Mouse (Mus musculus): ENCODE measurements around the gene Mmp23. TPM values are rescaled to one million over a fixed set of nuclear protein-coding genes. Genes with fewer than 3 reads are reported as not detected.

The Mmp23 gene
- polyA plus RNA-seq, 1 experiment, result 0.64 TPM

GRCm38 (mm10) chr4:155635766-155636499 is 17.3 kb downstream of the Mmp23 start:
- TF ChIP-seq CTCF (IDR thresholded peaks at IDR 0.05; ENCODE audit: low read depth, low read length) (no peak), POLR2A (IDR thresholded peaks at IDR 0.05; ENCODE audit: borderline replicate concordance, low read depth, low read length) (no peak)
- H3K4me1 ChIP-seq (ENCODE audit: control insufficient read depth, insufficient read depth, low read length), result peaks cover 8% of the 10 kb centered on the region
- no peak overlapping the region for H3K4me3 ChIP-seq (ENCODE audit: insufficient read depth, low read length)
- H3K27ac ChIP-seq (ENCODE audit: insufficient read depth, low read depth, low read length), result no peak overlapping the region

GRCm38 (mm10) chr4:155630267-155630666 is 22.9 kb downstream of the Mmp23 start:
- Histone ChIP-seq H3K4me3 (ENCODE audit: insufficient read depth, low read length) (no peak overlapping the region), H3K27ac (ENCODE audit: insufficient read depth, low read depth, low read length) (no peak overlapping the region), H3K4me1 (ENCODE audit: control insufficient read depth, insufficient read depth, low read length) (no peaks in the 10 kb centered on the region)
- TF ChIP-seq POLR2A (IDR thresholded peaks at IDR 0.05; ENCODE audit: borderline replicate concordance, low read depth, low read length) (no peak), CTCF (IDR thresholded peaks at IDR 0.05; ENCODE audit: low read depth, low read length) (no peak)

DNA sequence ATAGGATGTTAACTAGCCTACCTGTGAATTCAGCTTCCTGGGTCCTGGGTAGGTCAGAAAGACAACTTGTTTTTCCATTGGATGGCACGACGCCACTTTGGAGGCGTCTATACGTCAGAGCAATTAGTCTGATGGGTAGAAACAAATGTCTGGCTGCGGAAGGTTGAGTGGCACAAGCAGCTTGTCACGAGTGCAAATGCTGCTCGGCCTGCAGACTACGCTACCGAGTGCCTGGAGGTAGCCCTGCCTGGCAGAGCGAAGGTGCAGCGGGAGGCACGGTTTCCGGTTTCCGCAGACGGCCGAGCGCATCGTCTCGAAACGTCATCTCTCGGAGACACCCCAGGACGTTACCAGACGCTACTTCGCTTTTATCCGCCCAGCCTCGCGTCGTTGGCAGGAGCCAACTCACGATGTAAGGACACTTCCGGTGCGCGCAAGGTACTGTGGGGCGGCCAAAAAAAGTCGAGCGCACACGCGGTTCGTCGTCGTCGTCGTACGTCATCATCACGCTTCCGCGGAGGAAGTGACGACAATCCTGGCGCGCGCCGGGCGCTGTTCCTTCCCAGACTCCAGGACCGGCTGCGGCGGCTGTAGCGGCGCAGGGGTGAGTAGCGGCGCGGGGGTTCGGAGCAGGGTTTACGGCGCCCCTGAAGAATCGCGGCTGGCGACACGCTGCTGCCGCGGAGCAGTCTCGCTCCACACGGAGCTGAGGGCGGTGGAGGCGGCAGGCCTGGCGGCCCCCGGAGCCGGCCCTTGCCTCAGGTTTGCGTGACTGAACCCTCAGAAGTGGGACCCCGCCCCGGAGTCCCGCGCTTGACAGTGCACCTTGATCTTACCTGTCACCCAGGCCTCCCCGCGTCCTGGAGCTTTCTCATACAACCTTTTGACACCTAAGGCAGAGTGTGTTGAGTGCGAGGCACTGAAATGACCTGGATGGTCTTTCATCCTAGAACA is 28.6 kb downstream of the Mmp23 start, which contains the start of gene Cdk11b:
Cdk11b (plus strand) TSS at position 517 of the 954 bp plus-strand sequence.
- Histone ChIP-seq H3K27ac (ENCODE audit: insufficient read depth, low read depth, low read length) (peak within 1 kb of the TSS; percentile 81), H3K4me3 (ENCODE audit: insufficient read depth, low read length) (peak within 1 kb of the TSS; percentile 80), H3K4me1 (ENCODE audit: control insufficient read depth, insufficient read depth, low read length) (0 out of 2 replicates have a peak, but pooled peaks cover 2% of the 10 kb centered on the region)
- no peak for TF ChIP-seq CTCF (IDR thresholded peaks at IDR 0.05; ENCODE audit: low read depth, low read length)
- TF ChIP-seq POLR2A (IDR thresholded peaks at IDR 0.05; ENCODE audit: borderline replicate concordance, low read depth, low read length), result 0 out of 2 replicates have a peak, but pooled peaks have one; percentile 69

GRCm38 (mm10) chr4:155618321-155618720 is 34.9 kb downstream of the Mmp23 start:
- H3K4me3 ChIP-seq (ENCODE audit: insufficient read depth, low read length), result no peak overlapping the region
- no peak overlapping the region for H3K27ac ChIP-seq (ENCODE audit: insufficient read depth, low read depth, low read length)
- no peak for TF ChIP-seq CTCF (IDR thresholded peaks at IDR 0.05; ENCODE audit: low read depth, low read length)
- TF ChIP-seq POLR2A (IDR thresholded peaks at IDR 0.05; ENCODE audit: borderline replicate concordance, low read depth, low read length), result no peak
- H3K4me1 ChIP-seq (ENCODE audit: control insufficient read depth, insufficient read depth, low read length), result 0 out of 2 replicates have a peak, but pooled peaks cover under 1% of the 10 kb centered on the region

DNA sequence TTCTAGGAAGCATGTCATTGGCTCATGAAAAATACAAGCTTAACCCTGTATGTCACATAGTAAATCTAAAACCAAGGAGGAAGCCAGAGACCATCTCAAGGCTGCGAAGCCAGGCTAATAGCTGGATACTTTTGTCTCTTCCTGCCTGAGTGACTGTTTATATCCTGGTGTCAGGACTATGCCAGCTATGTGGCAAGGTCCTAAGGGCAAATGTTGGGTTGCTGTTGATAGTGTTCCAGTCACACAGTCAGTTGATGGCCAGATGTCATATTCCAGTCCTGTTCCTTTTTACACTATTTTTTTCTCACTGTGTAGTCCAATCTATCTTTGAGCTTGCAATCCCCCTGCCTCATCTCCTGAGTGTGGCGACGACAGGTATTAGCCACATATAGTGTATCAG is 39.9 kb downstream of the Mmp23 start:
- Histone ChIP-seq H3K4me3 (ENCODE audit: insufficient read depth, low read length) (no peak overlapping the region), H3K27ac (ENCODE audit: insufficient read depth, low read depth, low read length) (no peak overlapping the region), H3K4me1 (ENCODE audit: control insufficient read depth, insufficient read depth, low read length) (peaks cover 9% of the 10 kb centered on the region)
- TF ChIP-seq POLR2A (IDR thresholded peaks at IDR 0.05; ENCODE audit: borderline replicate concordance, low read depth, low read length), result no peak
- TF ChIP-seq CTCF (IDR thresholded peaks at IDR 0.05; ENCODE audit: low read depth, low read length), result no peak

- Histone ChIP-seq H3K27ac (ENCODE audit: insufficient read depth, low read depth, low read length) (no peak overlapping the region), H3K4me3 (ENCODE audit: insufficient read depth, low read length) (no peak overlapping the region), H3K4me1 (ENCODE audit: control insufficient read depth, insufficient read depth, low read length) (peaks cover 9% of the 10 kb centered on the region)
- TF ChIP-seq CTCF (IDR thresholded peaks at IDR 0.05; ENCODE audit: low read depth, low read length), result no peak
- no peak for TF ChIP-seq POLR2A (IDR thresholded peaks at IDR 0.05; ENCODE audit: borderline replicate concordance, low read depth, low read length)
Measured at GRCm38 (mm10) chr4:155611860-155612259, 41.3 kb downstream of the Mmp23 start.

- Histone ChIP-seq H3K27ac (ENCODE audit: insufficient read depth, low read depth, low read length) (no peak overlapping the region), H3K4me3 (ENCODE audit: insufficient read depth, low read length) (no peak overlapping the region), H3K4me1 (ENCODE audit: control insufficient read depth, insufficient read depth, low read length) (peaks cover 8% of the 10 kb centered on the region)
- no peak for TF ChIP-seq CTCF (IDR thresholded peaks at IDR 0.05; ENCODE audit: low read depth, low read length)
Measured at GRCm38 (mm10) chr4:155606825-155607224, 46.4 kb downstream of the Mmp23 start.

DNA sequence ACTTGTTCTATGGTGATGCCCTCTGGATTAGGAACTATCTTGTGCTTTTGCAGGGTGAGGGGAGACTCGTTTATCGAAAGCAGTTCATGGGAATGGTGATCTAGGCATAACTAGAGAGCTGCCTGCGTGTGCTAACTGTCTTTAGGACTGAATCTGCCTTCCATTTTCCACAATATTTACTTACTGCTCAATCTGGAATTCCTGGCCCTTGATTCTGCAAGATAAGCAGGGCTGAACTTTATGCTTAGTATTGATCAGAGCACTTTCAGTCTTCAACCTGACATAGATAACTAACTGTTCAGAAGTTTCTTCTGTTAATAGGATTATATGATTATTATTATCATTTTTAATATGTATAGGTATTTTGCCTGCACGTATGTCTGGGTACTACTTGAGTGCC is 48.1 kb downstream of the Mmp23 start:
- TF ChIP-seq POLR2A (IDR thresholded peaks at IDR 0.05; ENCODE audit: borderline replicate concordance, low read depth, low read length) (no peak), CTCF (IDR thresholded peaks at IDR 0.05; ENCODE audit: low read depth, low read length) (no peak)
- Histone ChIP-seq H3K27ac (ENCODE audit: insufficient read depth, low read depth, low read length) (no peak overlapping the region), H3K4me1 (ENCODE audit: control insufficient read depth, insufficient read depth, low read length) (peaks cover 3% of the 10 kb centered on the region), H3K4me3 (ENCODE audit: insufficient read depth, low read length) (no peak overlapping the region)

DNA sequence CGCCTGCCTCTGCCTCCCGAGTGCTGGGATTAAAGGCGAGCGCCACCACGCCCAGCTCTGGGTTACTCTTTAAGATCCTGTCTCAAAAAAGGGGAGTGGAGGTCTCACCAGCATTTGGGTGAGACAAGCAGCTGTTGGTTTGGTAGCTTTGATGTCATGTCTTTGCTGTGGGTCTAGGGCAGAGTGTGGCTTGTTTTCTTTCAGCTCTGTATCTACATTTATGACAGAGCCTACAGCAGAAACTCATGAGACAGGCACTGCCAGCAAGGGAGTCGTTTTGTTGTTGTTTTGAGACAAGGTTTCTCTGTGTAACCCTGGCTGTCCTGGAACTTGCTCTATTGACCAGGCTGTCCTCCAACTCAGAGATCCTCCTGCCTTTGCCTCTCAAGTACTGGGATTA is 49.4 kb downstream of the Mmp23 start:
- TF ChIP-seq POLR2A (IDR thresholded peaks at IDR 0.05; ENCODE audit: borderline replicate concordance, low read depth, low read length) (no peak), CTCF (IDR thresholded peaks at IDR 0.05; ENCODE audit: low read depth, low read length) (no peak)
- Histone ChIP-seq H3K4me3 (ENCODE audit: insufficient read depth, low read length) (no peak overlapping the region), H3K27ac (ENCODE audit: insufficient read depth, low read depth, low read length) (no peak overlapping the region), H3K4me1 (ENCODE audit: control insufficient read depth, insufficient read depth, low read length) (peaks cover 7% of the 10 kb centered on the region)

Measured in bone marrow macrophage, adult 2 months (primary cell).